Mouse (Mus musculus): ENCODE data around the gene Khdc4. TPM values are rescaled to one million over a fixed set of nuclear protein-coding genes. Genes with fewer than 3 reads are reported as not detected.

Khdc4 gene
- total and polyA plus RNA-seq, 3 experiments: 47.4 to 71.0 TPM; not detected in 1

DNA sequence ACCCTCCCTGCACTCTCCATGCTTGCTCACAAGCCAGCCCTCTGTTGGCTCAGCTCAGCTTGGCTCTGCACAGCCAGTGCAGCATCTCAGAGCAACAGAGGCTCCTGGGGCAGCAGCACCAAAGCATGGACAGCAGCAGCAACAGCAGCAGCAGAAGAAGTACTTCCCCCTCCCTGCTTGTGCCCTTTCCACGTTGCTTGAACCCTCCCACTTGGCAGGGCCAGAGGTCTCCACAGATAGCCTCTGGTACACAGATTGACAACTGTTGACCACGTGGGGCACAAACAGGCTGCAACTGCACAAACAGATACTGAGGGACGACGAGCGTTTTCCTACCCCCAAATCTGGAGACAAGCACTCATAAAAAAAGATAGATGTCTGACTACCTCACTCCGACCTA lies 25.8 kb upstream of the Khdc4 start:
- H3K27me3 ChIP-seq (ENCODE audit: control insufficient read depth in 1 of 2, insufficient read depth in 2 of 2, low read length in 2 of 2): no peaks in the 10 kb centered on the region
- H3K36me3 ChIP-seq (ENCODE audit: control insufficient read depth in 1 of 2, insufficient read depth in 2 of 2, low read length in 2 of 2): peaks cover 0 to 21% of the 10 kb centered on the region in 2 experiments; a peak in 2 of 4 replicates
- no peaks in the 10 kb centered on the region for H3K79me2 ChIP-seq (ENCODE audit: control insufficient read depth, insufficient read depth, low read length, poor library complexity)
- no peaks in the 10 kb centered on the region for H3K9me3 ChIP-seq (replicated peaks; ENCODE audit: insufficient read depth, low read length)
- H3K4me3 ChIP-seq (ENCODE audit: control insufficient read depth in 1 of 2, insufficient read depth in 1 of 2, low read depth in 2 of 2, low read length in 2 of 2): no peak overlapping the region
- H3K27ac ChIP-seq (ENCODE audit: control insufficient read depth, low read depth, low read length): no peak overlapping the region
- peak; percentile 68 for DNase-seq (ENCODE audit: low read depth, low spot score)
- peaks cover 17 to 23% of the 10 kb centered on the region in 2 experiments for H3K4me1 ChIP-seq (ENCODE audit: control insufficient read depth in 1 of 2, insufficient read depth in 2 of 2, low read length in 2 of 2)
- TF ChIP-seq NELFE (IDR thresholded peaks at IDR 0.05; ENCODE audit: low read depth, low read length): no peak
- TF ChIP-seq TAL1 (IDR thresholded peaks at IDR 0.05; ENCODE audit: low read length): no peak
- no peak for TF ChIP-seq BHLHE40 (IDR thresholded peaks at IDR 0.05; ENCODE audit: borderline replicate concordance, low read depth, low read length)
- TF ChIP-seq JUND (IDR thresholded peaks at IDR 0.05; ENCODE audit: low read depth, low read length): no peak
- TF ChIP-seq SIN3A (IDR thresholded peaks at IDR 0.05; ENCODE audit: low read length): peak; percentile 64; the same call in 1 of the 2 replicates
- peak; percentile 68 for TF ChIP-seq MAX (IDR thresholded peaks at IDR 0.05; ENCODE audit: low read length)
- peak in 1 of 2 experiments; percentile 26; a peak in 1 of 4 replicates for TF ChIP-seq EP300 (IDR thresholded peaks at IDR 0.05; ENCODE audit: low read depth in 1 of 2, low read length in 2 of 2)
- no peak for TF ChIP-seq CTCF (IDR thresholded peaks at IDR 0.05 in 2 of 3, conservative IDR thresholded peaks at IDR 0.05 in 1 of 3; ENCODE audit: control insufficient read depth in 1 of 3, insufficient read depth in 1 of 3, low read depth in 2 of 3, low read length in 3 of 3, poor library complexity in 1 of 3, severe bottlenecking in 1 of 3)
- TF ChIP-seq MXI1 (IDR thresholded peaks at IDR 0.05; ENCODE audit: low read depth, low read length): peak; percentile 52; the same call in 1 of the 2 replicates
- TF ChIP-seq MEF2A (IDR thresholded peaks at IDR 0.05; ENCODE audit: extremely low read depth, insufficient replicate concordance, low read depth, low read length, poor library complexity, severe bottlenecking): no peak
- peak; percentile 58 for TF ChIP-seq USF1 (IDR thresholded peaks at IDR 0.05; ENCODE audit: low read depth, low read length)
- TF ChIP-seq RAD21 (IDR thresholded peaks at IDR 0.05; ENCODE audit: low read depth, low read length): no peak
- TF ChIP-seq GABPA (IDR thresholded peaks at IDR 0.05; ENCODE audit: low read depth, low read length): no peak
- no peak for TF ChIP-seq USF2 (IDR thresholded peaks at IDR 0.05; ENCODE audit: borderline replicate concordance in 1 of 2, insufficient read depth in 1 of 2, low read depth in 1 of 2, low read length in 2 of 2)
- TF ChIP-seq TCF12 (IDR thresholded peaks at IDR 0.05; ENCODE audit: low read depth, low read length): no peak
- TF ChIP-seq MAZ (IDR thresholded peaks at IDR 0.05; ENCODE audit: low read depth, low read length): no peak
- TF ChIP-seq RCOR1 (IDR thresholded peaks at IDR 0.05; ENCODE audit: low read depth, low read length): peak; percentile 64
- no peak for TF ChIP-seq TBP (IDR thresholded peaks at IDR 0.05; ENCODE audit: low read depth, low read length)
- no peak for TF ChIP-seq ZNF384 (IDR thresholded peaks at IDR 0.05; ENCODE audit: low read depth, low read length)
- no peak for TF ChIP-seq MAFK (IDR thresholded peaks at IDR 0.05; ENCODE audit: borderline replicate concordance, low read depth, low read length)
- 0 out of 2 replicates have a peak, but pooled peaks have one; percentile 3 for TF ChIP-seq SMC3 (IDR thresholded peaks at IDR 0.05; ENCODE audit: low read depth, low read length)
- TF ChIP-seq E2F4 (IDR thresholded peaks at IDR 0.05; ENCODE audit: borderline replicate concordance, low read depth, low read length): no peak
- H3K9ac ChIP-seq (ENCODE audit: control insufficient read depth, low read depth, low read length, poor library complexity, severe bottlenecking): no peak overlapping the region

Measured in MEL (cell line).